In the genomic region with DNA sequence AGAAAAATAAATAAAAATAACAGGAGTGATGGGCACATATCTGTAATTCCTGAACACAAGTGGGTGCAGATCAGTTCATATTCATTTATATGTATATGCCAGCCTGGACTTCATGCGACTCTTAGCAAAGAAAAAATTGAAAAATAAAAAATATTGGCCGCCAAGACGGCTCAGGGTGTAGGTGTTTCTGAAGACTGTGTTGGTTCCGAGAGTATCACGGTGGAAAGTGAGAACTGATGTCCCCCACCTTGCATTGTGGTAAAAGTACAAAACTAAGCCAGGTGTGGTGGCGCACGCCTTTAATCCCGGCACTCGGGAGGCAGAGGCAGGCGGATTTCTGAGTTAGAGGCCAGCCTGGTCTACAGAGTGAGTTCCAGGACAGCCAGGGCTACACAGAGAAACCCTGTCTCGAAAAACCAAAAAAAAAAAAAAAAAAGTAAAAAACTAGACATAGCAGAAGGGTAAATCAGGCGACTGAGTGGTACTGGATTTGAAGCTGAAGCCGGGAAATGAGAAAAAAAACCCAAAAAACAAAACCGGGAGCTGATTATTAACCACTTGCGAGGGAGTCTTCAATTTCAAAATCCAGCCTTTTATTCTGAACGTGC, we compare ENCODE assay signal across 7 mouse cellular contexts. TPM values are rescaled to one million over a fixed set of nuclear protein-coding genes. Genes with fewer than 3 reads are reported as not detected.
DNase-seq lines count a peak whose midpoint lies in the region; ATAC-seq and TF ChIP-seq lines count a peak whose summit lies in the region.

No protein-coding gene starts in this region.

- no peak for TF ChIP-seq CTCF in lung, postnatal 0 days (IDR thresholded peaks at IDR 0.05)
- TF ChIP-seq CTCF in forebrain, postnatal 0 days (IDR thresholded peaks at IDR 0.05; ENCODE audit: low read depth): no peak

- no peak overlapping the region for H3K27ac ChIP-seq in lung, postnatal 0 days (ENCODE audit: low read length)
- 0 out of 2 replicates have a peak overlapping the region, but pooled peaks have one; percentile 50 for H3K27ac ChIP-seq in forebrain, postnatal 0 days (ENCODE audit: low read depth, low read length)
- no peak overlapping the region for H3K27ac ChIP-seq in liver, embryonic 11.5 days (ENCODE audit: low read depth, low read length)
- no peak overlapping the region for H3K27ac ChIP-seq in stomach, embryonic 15.5 days

- H3K4me3 ChIP-seq in lung, postnatal 0 days (ENCODE audit: low read depth, low read length): peak overlapping the region; percentile 70
- H3K4me3 ChIP-seq in forebrain, postnatal 0 days (ENCODE audit: low read depth, low read length): peak overlapping the region; percentile 85; the same call in 1 of the 2 replicates
- H3K4me3 ChIP-seq in liver, embryonic 11.5 days (ENCODE audit: low read depth, low read length): peak overlapping the region; percentile 77
- H3K4me3 ChIP-seq in stomach, embryonic 15.5 days (replicated peaks): peak overlapping the region; percentile 90

- no peaks in the 10 kb centered on the region for H3K36me3 ChIP-seq in lung, postnatal 0 days (ENCODE audit: insufficient read depth, low read length)
- H3K36me3 ChIP-seq in forebrain, postnatal 0 days (ENCODE audit: insufficient read depth): no peaks in the 10 kb centered on the region; the same call in 1 of the 2 replicates
- H3K36me3 ChIP-seq in liver, embryonic 11.5 days (ENCODE audit: control insufficient read depth, insufficient read depth, low read length): peaks cover 2% of the 10 kb centered on the region; the same call in 1 of the 2 replicates
- H3K36me3 ChIP-seq in stomach, embryonic 15.5 days: no peaks in the 10 kb centered on the region

- H3K9me3 ChIP-seq in lung, postnatal 0 days (ENCODE audit: low read length): no peaks in the 10 kb centered on the region
- H3K9me3 ChIP-seq in forebrain, postnatal 0 days (ENCODE audit: low read length): no peaks in the 10 kb centered on the region
- H3K9me3 ChIP-seq in liver, embryonic 11.5 days (ENCODE audit: control insufficient read depth, low read length): no peaks in the 10 kb centered on the region
- no peaks in the 10 kb centered on the region for H3K9me3 ChIP-seq in stomach, embryonic 15.5 days

- peaks cover 3% of the 10 kb centered on the region; the same call in 1 of the 2 replicates for H3K4me1 ChIP-seq in lung, postnatal 0 days (ENCODE audit: insufficient read depth, low read depth, low read length)
- H3K4me1 ChIP-seq in forebrain, postnatal 0 days (ENCODE audit: insufficient read depth): no peaks in the 10 kb centered on the region
- peaks cover 7% of the 10 kb centered on the region for H3K4me1 ChIP-seq in liver, embryonic 11.5 days (replicated peaks; ENCODE audit: control insufficient read depth, insufficient read depth, low read length)
- peaks cover 7% of the 10 kb centered on the region; the same call in 1 of the 2 replicates for H3K4me1 ChIP-seq in stomach, embryonic 15.5 days

- ATAC-seq in lung, postnatal 0 days: no peak
- no peak for ATAC-seq in forebrain, postnatal 0 days
- no peak for ATAC-seq in liver, embryonic 11.5 days (replicated peaks; ENCODE audit: low FRiP score)
- ATAC-seq in stomach, embryonic 15.5 days (ENCODE audit: insufficient read depth, low FRiP score, low read depth): no peak

- no peak for DNase-seq in lung, postnatal 0 days (ENCODE audit: low spot score)
- DNase-seq in lung, postnatal 36 days: no peak
- no peak for DNase-seq in forebrain, postnatal 0 days
- no peak for DNase-seq in liver, embryonic 11.5 days (ENCODE audit: low spot score)
- no peak for DNase-seq in spleen, postnatal 4 days (ENCODE audit: low spot score in 2 of 2)
- no peak for DNase-seq in layer of hippocampus, adult 9-11 months

- 50% methylated on average over 15 of the region's 16 CpGs for WGBS in lung, postnatal 0 days
- 53% methylated on average over 15 of the region's 16 CpGs for WGBS in forebrain, postnatal 0 days
- 51% methylated on average over 15 of the region's 16 CpGs for WGBS in liver, embryonic 11.5 days
- WGBS in stomach, embryonic 15.5 days: 47% methylated on average over 15 of the region's 16 CpGs

- no peaks in the 10 kb centered on the region for H3K27me3 ChIP-seq in lung, postnatal 0 days (replicated peaks; ENCODE audit: insufficient read depth, low read length)
- no peaks in the 10 kb centered on the region for H3K27me3 ChIP-seq in forebrain, postnatal 0 days (ENCODE audit: insufficient read depth, low read length)
- no peaks in the 10 kb centered on the region for H3K27me3 ChIP-seq in liver, embryonic 11.5 days (replicated peaks; ENCODE audit: control insufficient read depth, insufficient read depth, low read length)
- H3K27me3 ChIP-seq in stomach, embryonic 15.5 days (replicated peaks): no peaks in the 10 kb centered on the region

- no peak overlapping the region for H3K9ac ChIP-seq in lung, postnatal 0 days (replicated peaks; ENCODE audit: low read depth)
- H3K9ac ChIP-seq in forebrain, postnatal 0 days: 0 out of 2 replicates have a peak overlapping the region, but pooled peaks have one; percentile 84
- H3K9ac ChIP-seq in liver, embryonic 11.5 days (ENCODE audit: low read depth, low read length): peak overlapping the region; percentile 79
- no peak overlapping the region for H3K9ac ChIP-seq in stomach, embryonic 15.5 days

- H3K4me2 ChIP-seq in lung, postnatal 0 days (replicated peaks; ENCODE audit: low read depth, low read length): no peak overlapping the region
- H3K4me2 ChIP-seq in forebrain, postnatal 0 days (ENCODE audit: low read depth): peak overlapping the region; percentile 80; the same call in 1 of the 2 replicates
- peak overlapping the region; percentile 74 for H3K4me2 ChIP-seq in liver, embryonic 11.5 days
- peak overlapping the region; percentile 34 for H3K4me2 ChIP-seq in stomach, embryonic 15.5 days

- no peak for TF ChIP-seq EP300 in lung, postnatal 0 days (IDR thresholded peaks at IDR 0.05)

RNA-seq across cellular contexts. Expression of a gene that starts 0.4 kb away (rescaled TPM):
- 169 and 177 TPM in 2 replicates for polyA plus RNA-seq in lung, postnatal 0 days (2015; fragmentation: Nextera tagmentation; extraction: Ambion mirVana)
- 234 and 357 TPM in 2 replicates for total RNA-seq in forebrain, postnatal 0 days (2014; rRNA removed)
- polyA plus RNA-seq in forebrain, postnatal 0 days (2015; fragmentation: Nextera tagmentation; extraction: Ambion mirVana): 171 and 225 TPM in 2 replicates
- 122 and 125 TPM in 2 replicates for polyA plus RNA-seq in liver, embryonic 11.5 days (2014; fragmentation: Nextera tagmentation; extraction: Ambion mirVana)
- polyA plus RNA-seq in stomach, embryonic 15.5 days (2015; fragmentation: Nextera tagmentation; extraction: Ambion mirVana): 142 and 148 TPM in 2 replicates

RNA-seq across cellular contexts. Expression of a gene that starts 19.1 kb away (rescaled TPM):
- polyA plus RNA-seq in lung, postnatal 0 days (2015; fragmentation: Nextera tagmentation; extraction: Ambion mirVana): 41.0 and 42.1 TPM in 2 replicates
- total RNA-seq in forebrain, postnatal 0 days (2014; rRNA removed): 136 and 141 TPM in 2 replicates
- polyA plus RNA-seq in forebrain, postnatal 0 days (2015; fragmentation: Nextera tagmentation; extraction: Ambion mirVana): 147 and 150 TPM in 2 replicates
- polyA plus RNA-seq in liver, embryonic 11.5 days (2014; fragmentation: Nextera tagmentation; extraction: Ambion mirVana): 50.7 and 52.1 TPM in 2 replicates
- 54.7 and 59.1 TPM in 2 replicates for polyA plus RNA-seq in stomach, embryonic 15.5 days (2015; fragmentation: Nextera tagmentation; extraction: Ambion mirVana)

RNA-seq across cellular contexts. Expression of a gene that starts 19.6 kb away (rescaled TPM):
- 61.2 and 69.2 TPM in 2 replicates for polyA plus RNA-seq in lung, postnatal 0 days (2015; fragmentation: Nextera tagmentation; extraction: Ambion mirVana)
- 31.2 and 37.6 TPM in 2 replicates for total RNA-seq in forebrain, postnatal 0 days (2014; rRNA removed)
- 41.0 and 44.2 TPM in 2 replicates for polyA plus RNA-seq in forebrain, postnatal 0 days (2015; fragmentation: Nextera tagmentation; extraction: Ambion mirVana)
- 112 and 114 TPM in 2 replicates for polyA plus RNA-seq in liver, embryonic 11.5 days (2014; fragmentation: Nextera tagmentation; extraction: Ambion mirVana)
- polyA plus RNA-seq in stomach, embryonic 15.5 days (2015; fragmentation: Nextera tagmentation; extraction: Ambion mirVana): 63.2 and 69.5 TPM in 2 replicates

RNA-seq across cellular contexts. Expression of a gene that starts 30.2 kb away (rescaled TPM):
- polyA plus RNA-seq in lung, postnatal 0 days (2015; fragmentation: Nextera tagmentation; extraction: Ambion mirVana): 25.2 and 26.5 TPM in 2 replicates
- total RNA-seq in forebrain, postnatal 0 days (2014; rRNA removed): 30.2 and 33.0 TPM in 2 replicates
- polyA plus RNA-seq in forebrain, postnatal 0 days (2015; fragmentation: Nextera tagmentation; extraction: Ambion mirVana): 37.5 and 42.0 TPM in 2 replicates
- 27.0 and 27.4 TPM in 2 replicates for polyA plus RNA-seq in liver, embryonic 11.5 days (2014; fragmentation: Nextera tagmentation; extraction: Ambion mirVana)
- polyA plus RNA-seq in stomach, embryonic 15.5 days (2015; fragmentation: Nextera tagmentation; extraction: Ambion mirVana): 37.7 and 41.1 TPM in 2 replicates

RNA-seq across cellular contexts. Expression of a gene that starts 37.1 kb away (rescaled TPM):
- polyA plus RNA-seq in lung, postnatal 0 days (2015; fragmentation: Nextera tagmentation; extraction: Ambion mirVana): 189 and 193 TPM in 2 replicates
- total RNA-seq in forebrain, postnatal 0 days (2014; rRNA removed): 142 and 157 TPM in 2 replicates
- 364 and 391 TPM in 2 replicates for polyA plus RNA-seq in forebrain, postnatal 0 days (2015; fragmentation: Nextera tagmentation; extraction: Ambion mirVana)
- polyA plus RNA-seq in liver, embryonic 11.5 days (2014; fragmentation: Nextera tagmentation; extraction: Ambion mirVana): 204 and 211 TPM in 2 replicates
- polyA plus RNA-seq in stomach, embryonic 15.5 days (2015; fragmentation: Nextera tagmentation; extraction: Ambion mirVana): 218 and 229 TPM in 2 replicates

Comparison
In these comparisons a context has a peak if more than half of its experiments do, and no peak if none do; other contexts are left out.
1. H3K9ac ChIP-seq: peak in forebrain, postnatal 0 days (single experiment) and liver, embryonic 11.5 days (single experiment); none in lung, postnatal 0 days (single experiment) and stomach, embryonic 15.5 days (single experiment).
2. Peak in every context shown above with its lines, with median percentiles within 50 percentile points of each other: H3K4me3 ChIP-seq.